Mouse (Mus musculus): ENCODE results near the gene Gp5.

GRCm38 (mm10) chr16:30290436-30290835, 20.1 kb downstream of the Gp5 start:
- TF ChIP-seq POLR2A (IDR thresholded peaks at IDR 0.05; ENCODE audit: low read depth, low read length) = no peak
- no peak for TF ChIP-seq CTCF (IDR thresholded peaks at IDR 0.05; ENCODE audit: extremely low read depth, insufficient read length, insufficient replicate concordance, low read depth, low read length)
